Mouse (Mus musculus): ENCODE measurements at regions not wholly inside any gene's neighbourhood (a gene's known extent, or its start where the extent isn't known, plus 50 kb on each side); places are given as distances from the start of the nearest gene placed in this dataset.

GRCm38 (mm10) chr9:41395471-41395870 lies 234.0 kb upstream of the Ubash3b start:
- no peak for TF ChIP-seq POLR2A (IDR thresholded peaks at IDR 0.05; ENCODE audit: low read depth, low read length)
- no peak for TF ChIP-seq CTCF (IDR thresholded peaks at IDR 0.05; ENCODE audit: extremely low read depth, insufficient read length, insufficient replicate concordance, low read depth, low read length)
